Mouse (Mus musculus) thymus, postnatal 10 days (tissue): Measurements from ENCODE around the gene Hnrnpa3.
"Not testable (repeated sequence)": the region's sequence is repeated elsewhere in the genome, so short reads cannot be mapped to it uniquely, and the experiment has no call there.

Source experiments
- DNase-seq, 2 experiments: peaks; one replicate each; pipeline ENCODE4 v3.0.0; 2021; ENCODE audit warnings: low spot score in 2 of 2

Gene Hnrnpa3

GRCm38 (mm10) chr2:75658727-75659628, at the start of gene Hnrnpa3:
Gene Hnrnpa3 (plus strand): TSS chr2:75659261.
- peak; percentile 98 for DNase-seq

DNA sequence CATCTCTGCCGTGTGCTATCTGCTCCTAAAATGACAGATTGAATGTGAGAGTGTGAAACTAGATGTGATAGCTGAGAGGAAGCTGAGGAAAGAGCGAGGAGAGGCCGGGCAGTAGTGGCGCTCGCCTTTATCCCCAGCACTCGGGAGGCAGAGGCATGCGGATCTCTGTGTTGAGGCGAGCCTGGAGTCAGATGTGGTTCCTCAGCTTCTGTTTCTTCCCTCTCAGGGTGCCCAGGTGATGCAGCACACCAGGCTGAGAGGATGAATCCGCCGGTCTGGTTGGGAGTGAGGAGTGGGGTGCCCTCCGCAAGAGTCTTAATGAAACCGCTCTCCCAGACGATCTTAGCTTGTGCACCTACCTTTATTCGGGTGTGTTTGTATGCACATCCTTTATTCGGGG, 49.1 kb upstream of the Hnrnpa3 start:
- DNase-seq, result no peak

- not testable (repeated sequence) for DNase-seq
Measured at GRCm38 (mm10) chr2:75610602-75611001, 48.5 kb upstream of the Hnrnpa3 start.

GRCm38 (mm10) chr2:75611041-75611805, 47.8 kb upstream of the Hnrnpa3 start:
- no peak for DNase-seq

DNA sequence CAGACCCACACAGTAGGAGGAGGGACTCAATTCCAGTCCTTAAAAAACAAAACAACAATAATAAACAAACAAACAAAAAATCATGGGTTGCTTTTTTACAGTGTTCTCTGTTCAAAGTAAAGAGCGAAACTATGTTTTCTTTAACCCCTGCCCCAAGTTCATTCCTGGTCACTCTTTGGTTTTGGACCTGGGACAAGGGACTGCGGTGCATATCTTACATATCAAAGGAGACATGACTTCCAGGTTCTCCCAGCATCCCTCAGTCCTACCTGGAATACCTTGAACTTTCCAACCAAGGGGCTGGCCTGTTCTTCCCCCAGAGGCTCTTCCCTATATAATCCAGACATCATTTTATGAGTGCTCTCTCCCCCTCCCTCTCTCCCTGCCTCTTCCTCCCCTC, 47.1 kb upstream of the Hnrnpa3 start:
- DNase-seq, result no peak

DNA sequence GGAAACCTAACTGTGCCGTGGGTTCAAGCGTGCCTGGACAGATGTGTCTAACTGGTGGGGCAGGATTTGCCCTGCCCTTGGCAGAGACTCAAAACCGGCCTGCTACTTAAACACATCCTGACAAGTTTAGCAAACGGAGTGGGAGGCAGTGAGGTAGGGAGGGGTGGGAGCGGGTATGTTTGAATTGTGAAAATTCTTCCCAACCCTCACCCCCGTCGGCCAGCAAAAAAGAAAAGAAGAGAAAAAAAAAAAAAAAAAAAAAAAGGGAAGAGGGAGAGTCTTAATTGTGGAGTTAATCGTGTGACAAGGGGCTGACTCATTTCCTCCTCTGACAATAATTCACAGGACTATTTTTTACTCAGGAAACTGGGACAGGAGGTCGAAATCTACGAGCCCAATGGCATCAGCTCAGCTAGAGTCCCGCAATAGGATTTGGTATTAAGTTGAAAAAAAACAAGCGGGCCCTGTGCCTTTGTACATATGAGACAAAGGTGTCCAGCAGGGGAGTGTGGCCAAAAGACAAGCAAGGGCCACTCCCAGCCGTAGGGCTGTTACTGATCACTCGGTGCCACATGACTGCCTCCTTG, 46.0 kb upstream of the Hnrnpa3 start:
- no peak for DNase-seq

DNA sequence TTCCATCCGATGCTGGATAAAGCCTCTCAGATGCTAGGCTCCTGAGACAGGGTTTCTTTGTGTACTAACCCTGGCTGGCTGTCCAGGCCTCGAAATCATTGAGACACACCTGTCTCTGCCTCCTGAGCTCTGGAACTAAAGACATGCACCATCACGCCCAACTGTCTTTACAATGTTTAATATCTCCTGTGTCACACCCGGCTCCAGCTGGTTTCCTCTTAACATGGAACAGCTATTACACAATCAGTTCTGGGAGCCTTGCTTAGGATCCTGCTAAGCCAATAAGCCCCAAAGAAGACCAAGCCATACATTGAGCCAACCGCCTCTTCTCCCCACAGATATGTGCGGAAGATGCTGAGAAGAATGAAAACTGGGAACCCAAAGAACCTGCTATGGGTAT, 44.5 kb upstream of the Hnrnpa3 start:
- no peak for DNase-seq

DNA sequence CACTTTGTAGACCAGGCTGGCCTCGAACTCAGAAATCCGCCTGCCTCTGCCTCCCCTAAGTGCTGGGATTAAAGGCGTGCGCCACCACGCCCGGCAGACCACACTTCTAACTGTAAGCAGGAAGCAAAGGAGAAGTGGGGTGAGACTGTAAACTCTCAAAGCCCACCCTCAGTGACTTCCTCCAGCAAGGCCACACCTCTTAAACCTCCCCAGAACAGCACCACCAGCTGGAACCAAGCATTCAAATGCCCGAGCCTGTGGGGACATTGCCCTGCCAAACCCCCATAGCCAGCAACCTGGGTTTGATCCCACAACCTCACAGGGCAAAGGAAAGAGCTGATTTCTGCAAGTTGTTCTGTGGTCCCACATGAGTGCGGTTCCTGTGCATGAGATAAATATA, 42.1 kb upstream of the Hnrnpa3 start:
- no peak for DNase-seq

- DNase-seq, result no peak
Measured at GRCm38 (mm10) chr2:75618712-75619111, 40.3 kb upstream of the Hnrnpa3 start.

GRCm38 (mm10) chr2:75621873-75622654, 37.0 kb upstream of the Hnrnpa3 start:
- no peak for DNase-seq

- no peak for DNase-seq
Measured at GRCm38 (mm10) chr2:75625086-75625485, 34.0 kb upstream of the Hnrnpa3 start.

- DNase-seq, result no peak
Measured at GRCm38 (mm10) chr2:75626597-75627440, 32.2 kb upstream of the Hnrnpa3 start.

- DNase-seq, result no peak
Measured at GRCm38 (mm10) chr2:75628487-75628886, 30.6 kb upstream of the Hnrnpa3 start.

- DNase-seq, result no peak
Measured at GRCm38 (mm10) chr2:75631421-75631820, 27.6 kb upstream of the Hnrnpa3 start.

DNA sequence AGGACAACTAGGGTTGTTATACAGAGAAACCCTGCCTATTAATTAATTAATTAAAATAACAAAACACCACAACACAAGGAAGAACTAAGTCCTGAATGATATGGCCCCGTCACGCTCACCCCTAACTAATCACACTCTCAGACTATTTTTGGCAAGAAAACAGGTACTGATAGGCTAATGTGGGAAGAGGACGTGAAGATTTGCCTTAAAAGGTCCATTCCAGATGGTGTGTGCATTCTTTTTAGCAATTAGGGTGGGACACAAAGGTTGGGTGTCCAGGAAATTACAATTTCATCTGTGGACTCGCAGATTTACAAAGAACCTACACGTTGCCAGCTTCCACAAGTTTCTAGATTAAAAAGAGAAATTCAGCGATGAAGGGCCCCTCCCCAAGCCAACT, 27.0 kb upstream of the Hnrnpa3 start:
- no peak for DNase-seq

DNA sequence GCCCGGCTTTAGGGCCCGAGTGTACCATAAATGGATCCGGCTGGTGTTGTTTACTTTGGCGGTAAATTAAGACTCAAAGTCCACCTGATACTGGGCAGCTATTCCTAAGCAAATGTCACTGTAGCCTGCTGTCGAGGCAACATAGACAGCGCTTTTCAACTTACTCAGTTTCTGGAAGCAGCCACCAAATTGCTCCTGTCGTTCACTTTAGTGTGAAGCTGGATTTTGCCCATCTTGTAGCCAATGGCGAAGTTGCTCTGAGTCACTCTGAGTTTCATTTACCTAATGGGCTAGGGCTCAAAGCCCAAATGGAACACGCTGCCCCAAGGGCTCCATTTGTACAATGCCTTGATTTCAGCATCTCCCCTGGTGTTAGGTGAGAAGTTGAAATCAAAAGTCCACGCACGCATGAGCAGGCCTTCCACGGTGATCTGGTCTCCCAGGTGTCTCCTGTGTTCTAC, 26.3 kb upstream of the Hnrnpa3 start:
- DNase-seq, result no peak

DNA sequence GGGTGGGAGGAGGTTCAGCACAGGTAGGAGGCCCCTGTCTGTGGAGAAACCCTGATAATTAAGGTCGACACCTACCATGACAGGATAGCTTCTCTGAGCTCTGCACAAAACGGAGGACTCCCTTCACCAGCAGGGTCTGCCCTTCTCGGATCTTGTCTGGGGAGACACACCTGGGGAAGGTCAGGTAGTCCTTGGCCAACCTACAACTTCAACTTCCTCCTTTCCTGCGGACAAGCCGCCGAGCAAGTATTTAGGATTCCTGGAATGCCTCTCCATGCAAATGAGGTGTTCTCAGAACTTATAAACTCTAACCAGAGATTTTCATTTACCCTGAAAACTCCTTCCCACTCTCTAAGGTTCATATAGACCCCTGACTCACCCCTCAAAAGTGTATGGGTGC, 25.7 kb upstream of the Hnrnpa3 start:
- DNase-seq, result no peak

- DNase-seq, result peak in 1 of 2 experiments; percentile 17
Measured at GRCm38 (mm10) chr2:75633784-75634183, 25.3 kb upstream of the Hnrnpa3 start.

- not testable (repeated sequence) for DNase-seq
Measured at GRCm38 (mm10) chr2:75634431-75634830, 24.6 kb upstream of the Hnrnpa3 start.

GRCm38 (mm10) chr2:75636261-75637054, 22.6 kb upstream of the Hnrnpa3 start:
- peak; percentile 54 to 65 for DNase-seq
